In genomic region chr17:64548536-64548935, GRCm38 (mm10) we compare ENCODE assay signal across 13 mouse cellular contexts. TPM values are rescaled to one million over a fixed set of nuclear protein-coding genes. Genes with fewer than 3 reads are reported as not detected.
DNase-seq lines count a peak whose midpoint lies in the region; TF ChIP-seq lines count a peak whose summit lies in the region.
"Had no signal": no experiment of that assay in that cellular context is flagged by ENCODE, and none has a peak within 500 bp of the region (broad histone marks: within the 10 kb centered on the region; RNA-seq: fewer than 3 reads in every experiment).

No protein-coding gene starts in this region.

- intact Hi-C loops in gastrocnemius, adult 2 months (cut with DNase I) = no loop called here
- intact Hi-C loops in heart, postnatal 36 days (cut with DNase I) = no loop called here

- DNase-seq in gastrocnemius, adult 2 months = peak; percentile 26
- no peak for DNase-seq in gastrocnemius, postnatal 25 days
- DNase-seq in right cerebral cortex, postnatal 4 days = peak; percentile 10
- no peak for DNase-seq in right cerebral cortex, postnatal 14 days
- peak; percentile 5 for DNase-seq in layer of hippocampus, adult 9-11 months
- DNase-seq in heart, postnatal 36 days = no peak
- DNase-seq in Muller cell, postnatal 12 days (ENCODE audit: inconsistent ontology term) = no peak
- DNase-seq in thymus, postnatal 4 days = no peak
- DNase-seq: kidney, adult 11 months; lung, postnatal 14 days; right cerebral cortex, adult 18-20 months; thymus, postnatal 36 days had no signal

- no peak overlapping the region for H3K4me3 ChIP-seq in gastrocnemius, adult 2 months
- H3K4me3 ChIP-seq: layer of hippocampus, adult 2 months had no signal

- no peak overlapping the region for H3K27ac ChIP-seq in gastrocnemius, adult 2 months
- H3K27ac ChIP-seq: layer of hippocampus, adult 2 months had no signal

- TF ChIP-seq CTCF in gastrocnemius, adult 2 months (IDR thresholded peaks at IDR 0.05) = no peak

RNA-seq across cellular contexts. Expression of gene Man2a1, which starts 52.0 kb away (rescaled TPM):
- total RNA-seq in gastrocnemius, adult 2 months (2021) = 1 to 10 TPM; 9.0 to 9.8 TPM
- total RNA-seq in gastrocnemius, postnatal 25 days (2021) = 10 to 100 TPM in 1 of 2 experiments, 1 to 10 TPM in 1; 8.9 to 10.6 TPM
- total RNA-seq in heart, postnatal 36 days (2021) = 10 to 100 TPM; 16.4 to 21.9 TPM

Comparison
In these comparisons a context has a peak if more than half of its experiments do, and no peak if none do; other contexts are left out.
1. DNase-seq: peak in gastrocnemius, adult 2 months (single experiment), right cerebral cortex, postnatal 4 days (single experiment) and layer of hippocampus, adult 9-11 months (single experiment); none in gastrocnemius, postnatal 25 days (single experiment), right cerebral cortex, postnatal 14 days (single experiment), heart, postnatal 36 days (0 of 2), Muller cell, postnatal 12 days (single experiment) and thymus, postnatal 4 days (single experiment).